Comparison of ENCODE assay signal across 8 mouse cellular contexts in the genomic region with DNA sequence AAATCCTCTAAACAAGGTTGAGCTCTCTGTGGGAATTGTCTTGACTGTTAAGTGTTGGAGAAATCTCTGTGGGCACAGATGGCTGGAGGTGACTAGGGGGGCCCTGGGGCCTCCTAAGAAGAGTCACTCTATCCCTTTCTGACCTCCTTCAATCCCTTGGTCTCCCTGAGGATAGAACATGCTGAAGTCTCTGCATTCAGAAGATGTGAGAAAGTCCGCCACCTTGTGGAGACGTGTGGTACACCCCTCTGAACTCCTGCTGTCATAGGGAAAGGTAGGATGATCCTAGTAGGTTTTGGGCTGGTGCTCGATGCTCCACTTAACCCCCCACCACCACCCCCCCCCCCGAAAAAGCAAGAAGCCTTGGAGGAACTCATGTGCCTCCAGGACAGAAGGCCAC. TPM values are rescaled to one million over a fixed set of nuclear protein-coding genes. Genes with fewer than 3 reads are reported as not detected.
DNase-seq lines count a peak whose midpoint lies in the region; ATAC-seq and TF ChIP-seq lines count a peak whose summit lies in the region.
"Had no signal": no experiment of that assay in that cellular context is flagged by ENCODE, and none has a peak within 500 bp of the region (broad histone marks: within the 10 kb centered on the region; RNA-seq: fewer than 3 reads in every experiment).

No protein-coding gene starts in this region.

- DNase-seq in NIH3T3 (ENCODE audit: low read depth) = peak; percentile 83
- peak; percentile 88 to 91 for DNase-seq in cerebellum, postnatal 10 days
- peak; percentile 72 to 87 for DNase-seq in frontal cortex, postnatal 36 days (ENCODE audit: low spot score in 2 of 2)
- DNase-seq in large intestine, adult 2 months (ENCODE audit: low read depth, low spot score) = peak; percentile 38
- peak; percentile 92 for DNase-seq in lung, embryonic 14.5 days
- peak; percentile 65 for DNase-seq in right cerebral cortex, postnatal 25 days

- ATAC-seq in CD4-positive, CD25-positive, alpha-beta regulatory T cell, adult 4 months = peak; percentile 76
- ATAC-seq in lung, embryonic 14.5 days (ENCODE audit: insufficient read depth) = peak; percentile 35; the same call in 1 of the 2 replicates

- H3K4me3 ChIP-seq in lung, embryonic 14.5 days (ENCODE audit: low read depth, low read length) = no peak overlapping the region
- H3K4me3 ChIP-seq: liver, embryonic 15.5 days had no signal

- no peaks in the 10 kb centered on the region for H3K4me1 ChIP-seq in lung, embryonic 14.5 days (ENCODE audit: insufficient read depth)

- no peak overlapping the region for H3K9ac ChIP-seq in lung, embryonic 14.5 days
- H3K9ac ChIP-seq: liver, embryonic 15.5 days had no signal

- H3K36me3 ChIP-seq in lung, embryonic 14.5 days (ENCODE audit: insufficient read depth) = peaks cover 17% of the 10 kb centered on the region

- peak; percentile 85 for TF ChIP-seq CTCF in lung, embryonic 14.5 days (IDR thresholded peaks at IDR 0.05; ENCODE audit: low read depth)

- H3K4me2 ChIP-seq in lung, embryonic 14.5 days = no peak overlapping the region
- H3K4me2 ChIP-seq: liver, embryonic 15.5 days had no signal

- 3% methylated on average over 4 of the region's 4 CpGs for WGBS in large intestine, adult 2 months
- WGBS in lung, embryonic 14.5 days = 1% methylated on average over 4 of the region's 4 CpGs

- peaks cover 9% of the 10 kb centered on the region for H3K27me3 ChIP-seq in lung, embryonic 14.5 days (ENCODE audit: insufficient read depth, low read length)

- no peak overlapping the region for H3K27ac ChIP-seq in lung, embryonic 14.5 days (ENCODE audit: low read depth)
- H3K27ac ChIP-seq: liver, embryonic 15.5 days had no signal

- H3K9me3 ChIP-seq in lung, embryonic 14.5 days (ENCODE audit: low read depth, low read length) = no peaks in the 10 kb centered on the region
- H3K9me3 ChIP-seq: liver, embryonic 15.5 days had no signal

RNA-seq across cellular contexts. Expression of a gene that starts 5.9 kb away (rescaled TPM):
- polyA plus RNA-seq in CD4-positive, CD25-positive, alpha-beta regulatory T cell, adult 4 months (2017; shearing (Covaris generic)) = 10 to 100 TPM; 17.8 to 33.4 TPM
- 35.1 and 38.7 TPM in 2 replicates for polyA plus RNA-seq in large intestine, adult 2 months (2012; rRNA removed)
- polyA plus RNA-seq in lung, embryonic 14.5 days (2014; fragmentation: Nextera tagmentation; extraction: Ambion mirVana) = 83.3 and 90.9 TPM in 2 replicates

RNA-seq across cellular contexts. Expression of a gene that starts 55.6 kb away (rescaled TPM):
- polyA plus RNA-seq in CD4-positive, CD25-positive, alpha-beta regulatory T cell, adult 4 months (2017; shearing (Covaris generic)) = not detected
- not detected in 2 replicates for polyA plus RNA-seq in large intestine, adult 2 months (2012; rRNA removed)
- polyA plus RNA-seq in lung, embryonic 14.5 days (2014; fragmentation: Nextera tagmentation; extraction: Ambion mirVana) = 0.23 TPM in 1 of 2 replicates, not detected in the other
- polyA plus RNA-seq: liver, embryonic 15.5 days had no signal

Comparison
In these comparisons a context has a peak if more than half of its experiments do, and no peak if none do; other contexts are left out.
1. DNase-seq: peak in every context shown above with its lines; median percentile 92 in lung, embryonic 14.5 days; 90 in cerebellum, postnatal 10 days; 83 in NIH3T3; 80 in frontal cortex, postnatal 36 days; 65 in right cerebral cortex, postnatal 25 days; 38 in large intestine, adult 2 months.